Mouse (Mus musculus): Measurements from ENCODE around the gene Tbpl1.

Gene Tbpl1

DNA sequence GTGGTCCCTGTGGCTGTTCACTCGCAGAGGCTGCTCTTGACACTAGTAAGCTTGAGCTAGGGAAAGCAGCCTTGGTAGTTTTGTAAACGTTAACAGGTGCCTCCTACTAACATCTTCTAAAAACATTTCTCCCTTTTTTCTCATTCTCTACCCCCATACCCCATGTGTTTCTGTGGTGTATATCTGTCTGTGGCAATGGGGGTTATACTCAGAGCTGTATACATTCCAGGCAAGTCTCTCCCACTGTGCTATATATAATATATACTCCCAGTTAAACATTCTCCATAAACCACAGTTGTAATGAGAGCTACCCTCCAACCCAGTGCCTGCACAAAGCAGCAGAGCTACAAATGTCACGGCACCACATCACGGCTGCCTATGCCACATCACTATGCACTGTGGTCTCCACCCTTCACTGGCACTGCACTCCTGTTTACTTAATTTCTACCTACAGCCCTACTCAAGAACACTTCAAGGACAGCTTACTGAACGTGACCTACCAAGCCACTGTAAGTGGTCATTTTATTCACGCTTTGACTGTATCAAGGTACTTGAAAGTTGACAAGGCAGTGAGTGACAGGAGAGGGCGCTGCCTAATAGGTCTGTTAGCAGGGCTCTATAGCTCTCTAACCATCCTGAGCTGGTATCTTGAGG is 23.4 kb downstream of the Tbpl1 start:
- DNase-seq: no peak

DNA sequence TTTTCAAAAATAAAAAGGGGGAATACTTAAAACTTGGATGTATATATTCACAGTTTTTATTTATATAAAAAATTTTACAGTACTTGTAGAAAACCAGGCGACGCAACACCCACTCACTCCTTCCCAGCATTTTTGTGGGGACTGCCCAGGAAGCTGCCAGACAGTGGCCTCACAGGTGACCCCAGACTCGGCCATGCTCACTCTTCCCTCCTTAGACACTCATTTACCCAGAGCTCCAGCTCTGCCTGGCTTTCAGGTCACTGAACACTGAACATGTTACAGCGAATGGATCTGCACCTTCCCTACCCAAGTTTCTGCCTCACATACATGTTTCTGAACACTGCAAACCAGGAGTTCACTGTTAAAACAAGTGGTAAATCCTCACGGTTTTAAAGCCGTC is 27.9 kb downstream of the Tbpl1 start:
- no peak for DNase-seq

GRCm38 (mm10) chr10:22701485-22702315 is 30.0 kb downstream of the Tbpl1 start:
- no peak for DNase-seq

DNA sequence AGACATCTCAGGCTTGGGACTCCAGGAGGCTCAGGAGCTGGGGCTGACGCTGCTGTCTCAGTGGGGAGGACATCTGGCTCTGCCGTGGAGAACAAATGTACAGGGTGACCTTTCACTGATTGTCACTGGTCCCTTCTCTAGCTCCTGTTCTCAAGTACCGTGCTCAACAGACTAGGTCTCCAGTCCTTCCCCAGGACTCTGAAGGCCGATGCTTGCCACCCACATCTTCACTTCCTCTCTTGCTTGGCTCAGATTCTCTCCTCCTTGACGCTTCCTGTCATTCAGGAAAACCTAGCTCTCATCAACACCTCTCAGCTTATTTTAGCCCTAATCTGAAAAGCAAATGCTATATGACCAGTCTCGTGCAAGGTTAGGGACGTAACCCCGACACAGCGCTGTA is 31.0 kb downstream of the Tbpl1 start:
- DNase-seq: no peak

- DNase-seq: no peak
Observed at GRCm38 (mm10) chr10:22699487-22700335, 32.0 kb downstream of the Tbpl1 start.

GRCm38 (mm10) chr10:22698158-22698953 is 33.4 kb downstream of the Tbpl1 start:
- DNase-seq: peak; percentile 11

- DNase-seq: no peak
Observed at GRCm38 (mm10) chr10:22696864-22697263, 34.9 kb downstream of the Tbpl1 start.

GRCm38 (mm10) chr10:22696236-22696635 is 35.5 kb downstream of the Tbpl1 start:
- no peak for DNase-seq

GRCm38 (mm10) chr10:22675848-22676630 is 55.7 kb downstream of the Tbpl1 start:
- no peak for DNase-seq

- no peak for DNase-seq
Observed at GRCm38 (mm10) chr10:22674176-22674575, 57.6 kb downstream of the Tbpl1 start.

DNA sequence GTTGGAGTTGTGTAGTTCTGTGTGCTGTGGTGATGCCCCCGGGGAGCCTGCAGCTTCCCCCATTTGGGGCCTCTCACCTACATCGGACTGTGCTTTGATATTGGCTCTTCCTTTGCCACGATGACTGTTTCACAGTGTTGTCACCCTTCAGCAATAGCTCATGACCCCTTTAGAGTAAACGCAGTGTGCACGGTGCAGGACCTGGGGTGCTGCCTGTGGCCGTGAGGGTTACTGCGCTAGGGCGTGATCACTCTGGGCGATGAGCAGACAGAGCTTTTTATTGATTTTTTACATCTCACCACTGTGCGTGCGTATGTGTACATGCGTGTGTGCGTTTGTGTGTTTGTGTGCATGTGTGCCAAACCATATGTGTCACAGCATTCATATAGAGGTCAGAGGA is 63.2 kb downstream of the Tbpl1 start:
- DNase-seq: no peak

- DNase-seq: no peak
Observed at GRCm38 (mm10) chr10:22660286-22661000, 71.3 kb downstream of the Tbpl1 start.

- DNase-seq: no peak
Observed at GRCm38 (mm10) chr10:22659386-22659725, 72.4 kb downstream of the Tbpl1 start.

GRCm38 (mm10) chr10:22658534-22659385 is 73.0 kb downstream of the Tbpl1 start:
- DNase-seq: no peak
